Mouse (Mus musculus) limb, embryonic 15.5 days (tissue): ENCODE measurements around the gene Ahcyl2. TPM values are rescaled to one million over a fixed set of nuclear protein-coding genes. Genes with fewer than 3 reads are reported as not detected.

Experiments
- ATAC-seq: fragments of 200-750 bp; cut with Nextera tagmentation; 2 replicates; pipeline ENCODE4 v1.8.0; 2017; ENCODE audit warnings: low read depth, moderate TSS enrichment; ENCODE audit not compliant: insufficient number of reproducible peaks, low FRiP score, low TSS enrichment
- H3K27ac ChIP-seq: fragments of 300-500 bp; sonication (generic); 2 replicates; pipeline ENCODE4 v1.5.1; 2015; ENCODE audit warnings: moderate library complexity, mild to moderate bottlenecking, inconsistent platforms
- H3K27me3 ChIP-seq: fragments of 300-500 bp; sonication (generic); 2 replicates; pipeline ENCODE4 v1.6.1; 2015; ENCODE audit warnings: inconsistent platforms
- H3K36me3 ChIP-seq: fragments of 300-500 bp; sonication (generic); 2 replicates; pipeline ENCODE4 v1.6.1; 2015; ENCODE audit warnings: inconsistent platforms
- H3K4me1 ChIP-seq: fragments of 300-500 bp; sonication (generic); 2 replicates; pipeline ENCODE4 v1.6.1; 2015; ENCODE audit warnings: inconsistent platforms
- H3K4me2 ChIP-seq: fragments of 300-500 bp; sonication (generic); 2 replicates; pipeline ENCODE4 v1.6.1; 2015; ENCODE audit warnings: mild to moderate bottlenecking, inconsistent platforms
- H3K4me3 ChIP-seq: fragments of 300-500 bp; sonication (generic); 2 replicates; pipeline ENCODE4 v1.5.1; 2015; ENCODE audit warnings: mild to moderate bottlenecking, inconsistent platforms
- H3K9ac ChIP-seq: fragments of 300-500 bp; sonication (generic); 2 replicates; pipeline ENCODE4 v1.6.1; 2015; ENCODE audit warnings: inconsistent platforms
- H3K9me3 ChIP-seq: fragments of 300-500 bp; sonication (generic); 2 replicates; pipeline ENCODE4 v1.6.1; 2016; ENCODE audit warnings: inconsistent platforms
- WGBS: fragments of 180-500 bp; shearing (Covaris S2); methylation state at CpG from one replicate; pipeline ENCODE4 v1.1.7; 2015; 5-methylcytosine and 5-hydroxymethylcytosine counted together
- polyA plus RNA-seq: library from polyadenylated mRNA; unstranded; fragments of >200 nt; fragmentation: Nextera tagmentation; extraction: Ambion mirVana; gene quantifications from 2 replicates; pipeline ENCODE4 v1.2.1, GENCODE M21; 2015

The Ahcyl2 gene
- polyA plus RNA-seq, 1 experiment from 2014 or later = 13.4 TPM

- ATAC-seq = no peak
- H3K4me1 ChIP-seq = no peaks in the 10 kb centered on the region
- WGBS = 82% methylated on average over 3 of the region's 3 CpGs
- H3K27ac ChIP-seq = no peak overlapping the region
- H3K9me3 ChIP-seq = no peaks in the 10 kb centered on the region
- H3K4me3 ChIP-seq = no peak overlapping the region
- no peaks in the 10 kb centered on the region for H3K27me3 ChIP-seq
- 0 out of 2 replicates have a peak, but pooled peaks cover 3% of the 10 kb centered on the region for H3K36me3 ChIP-seq
- H3K9ac ChIP-seq = no peak overlapping the region
- no peak overlapping the region for H3K4me2 ChIP-seq
Measured at GRCm38 (mm10) chr6:29820926-29821325, 53.1 kb downstream of the Ahcyl2 start.

GRCm38 (mm10) chr6:29821770-29822169 is 54.0 kb downstream of the Ahcyl2 start:
- H3K27me3 ChIP-seq = no peaks in the 10 kb centered on the region
- H3K27ac ChIP-seq = no peak overlapping the region
- no peak overlapping the region for H3K4me3 ChIP-seq
- 0 out of 2 replicates have a peak, but pooled peaks cover 3% of the 10 kb centered on the region for H3K36me3 ChIP-seq
- H3K4me1 ChIP-seq = no peaks in the 10 kb centered on the region
- H3K9ac ChIP-seq = no peak overlapping the region
- no peaks in the 10 kb centered on the region for H3K9me3 ChIP-seq
- no peak overlapping the region for H3K4me2 ChIP-seq
- no peak for ATAC-seq
- 53% methylated on average over 1 of the region's 1 CpGs for WGBS

DNA sequence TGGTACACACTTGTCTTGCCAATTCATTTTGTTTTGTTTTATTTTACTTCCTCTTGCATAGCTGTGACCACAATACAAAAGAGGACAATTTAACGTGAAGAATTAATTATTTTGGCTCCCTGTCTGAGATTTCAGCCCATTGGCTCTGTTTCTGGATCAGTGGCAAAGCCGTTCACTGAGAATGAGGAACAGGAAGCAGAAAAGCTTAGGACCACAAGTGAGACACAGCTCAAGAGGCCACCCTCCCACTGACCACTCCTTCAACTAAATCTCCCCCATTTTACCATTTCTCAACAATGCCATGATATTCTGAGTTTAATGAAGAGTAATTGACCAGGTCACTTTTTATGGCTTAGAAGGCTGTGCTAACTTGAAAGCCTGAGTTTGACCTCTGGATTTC is 57.5 kb downstream of the Ahcyl2 start:
- Histone ChIP-seq H3K27ac (no peak overlapping the region), H3K27me3 (no peaks in the 10 kb centered on the region), H3K4me3 (no peak overlapping the region), H3K4me1 (no peaks in the 10 kb centered on the region), H3K9me3 (no peaks in the 10 kb centered on the region), H3K9ac (no peak overlapping the region), H3K36me3 (0 out of 2 replicates have a peak, but pooled peaks cover 3% of the 10 kb centered on the region), H3K4me2 (no peak overlapping the region)
- 55% methylated on average over 2 of the region's 2 CpGs for WGBS
- no peak for ATAC-seq

GRCm38 (mm10) chr6:29827291-29828242 is 59.8 kb downstream of the Ahcyl2 start:
- 71% methylated on average over 5 of the region's 5 CpGs for WGBS
- H3K4me3 ChIP-seq = no peak overlapping the region
- H3K27ac ChIP-seq = no peak overlapping the region
- H3K4me1 ChIP-seq = no peaks in the 10 kb centered on the region
- ATAC-seq = no peak
- H3K9ac ChIP-seq = no peak overlapping the region
- no peaks in the 10 kb centered on the region for H3K27me3 ChIP-seq
- H3K36me3 ChIP-seq = no peaks in the 10 kb centered on the region
- H3K4me2 ChIP-seq = no peak overlapping the region
- no peaks in the 10 kb centered on the region for H3K9me3 ChIP-seq

DNA sequence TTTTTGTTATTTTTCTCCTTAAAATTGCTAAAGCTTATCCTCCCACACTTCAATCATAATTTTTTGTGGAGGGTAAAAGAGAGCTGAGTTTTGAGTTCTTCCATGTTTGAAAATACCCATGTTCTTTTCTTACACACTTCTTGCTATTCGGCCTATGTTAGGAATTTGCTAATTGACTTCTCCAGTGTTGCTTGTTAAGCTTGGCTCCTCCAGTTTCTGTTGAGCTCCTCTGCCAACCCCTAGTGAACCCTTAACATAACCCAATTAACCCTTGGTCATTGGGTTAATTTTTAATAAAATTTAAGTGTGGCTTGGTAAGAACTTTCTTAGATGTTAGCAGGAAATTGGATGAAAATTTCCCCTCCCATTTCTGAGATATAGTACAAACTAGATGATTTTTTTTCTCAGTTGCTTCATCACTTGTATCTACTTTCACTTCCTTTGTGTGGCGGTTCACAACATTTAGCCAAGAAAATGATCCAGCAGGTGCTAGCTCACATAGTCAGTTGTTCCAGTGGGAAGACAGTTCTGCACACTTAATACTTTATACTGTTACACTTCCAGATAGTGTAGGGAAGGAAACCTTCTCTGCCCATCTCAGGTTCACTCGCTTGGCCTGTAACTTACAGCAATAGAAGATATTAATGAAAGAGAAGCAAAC is 60.9 kb downstream of the Ahcyl2 start:
- 70% methylated on average over 3 of the region's 3 CpGs for WGBS
- no peak overlapping the region for H3K9ac ChIP-seq
- no peak overlapping the region for H3K4me3 ChIP-seq
- H3K4me1 ChIP-seq = no peaks in the 10 kb centered on the region
- H3K36me3 ChIP-seq = no peaks in the 10 kb centered on the region
- H3K27ac ChIP-seq = no peak overlapping the region
- H3K4me2 ChIP-seq = no peak overlapping the region
- H3K27me3 ChIP-seq = no peaks in the 10 kb centered on the region
- no peak for ATAC-seq
- no peaks in the 10 kb centered on the region for H3K9me3 ChIP-seq

DNA sequence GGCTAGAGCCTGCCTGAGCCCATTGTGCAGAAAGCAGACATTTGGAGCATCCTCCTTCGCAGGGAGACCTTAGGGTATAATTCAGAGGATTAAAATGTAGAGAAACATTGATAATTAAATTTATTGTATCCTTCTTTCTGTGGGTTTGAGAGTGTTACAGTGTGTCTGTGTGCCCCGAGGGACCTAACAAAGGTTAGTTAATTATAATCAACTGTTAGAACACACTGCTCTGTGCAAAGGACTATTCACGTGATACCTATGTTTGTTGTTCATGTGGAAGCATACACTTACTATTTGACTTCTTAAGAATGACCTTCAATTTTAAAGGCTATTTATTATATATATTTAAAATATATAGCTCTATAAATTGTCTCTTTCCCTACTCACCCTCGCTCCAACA is 64.5 kb downstream of the Ahcyl2 start:
- Histone ChIP-seq H3K4me2 (no peak overlapping the region), H3K4me1 (no peaks in the 10 kb centered on the region), H3K36me3 (peaks cover 2% of the 10 kb centered on the region; the same call in 1 of the 2 replicates), H3K27ac (no peak overlapping the region), H3K9me3 (no peaks in the 10 kb centered on the region), H3K4me3 (no peak overlapping the region), H3K27me3 (no peaks in the 10 kb centered on the region), H3K9ac (no peak overlapping the region)
- 67% methylated on average over 4 of the region's 4 CpGs for WGBS
- no peak for ATAC-seq

DNA sequence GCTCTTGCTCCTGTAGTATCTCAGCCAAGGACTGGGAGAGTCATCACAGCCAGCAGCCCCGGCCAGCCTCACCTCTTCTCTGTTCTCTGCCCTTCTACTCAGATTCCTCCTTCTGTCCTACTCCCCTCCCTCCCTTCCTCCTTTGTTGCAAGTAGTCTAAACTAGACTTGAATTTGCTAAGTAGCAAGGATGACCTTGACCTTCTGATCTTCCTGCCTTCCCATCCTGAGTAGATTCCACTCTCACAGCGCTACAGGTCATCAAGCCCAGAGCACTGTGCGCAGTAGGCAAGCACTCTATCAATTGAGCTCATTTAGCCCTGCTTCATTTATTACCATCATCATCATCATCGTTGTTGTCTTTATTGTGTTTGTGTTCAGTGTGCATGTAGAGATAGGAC is 65.3 kb downstream of the Ahcyl2 start:
- no peaks in the 10 kb centered on the region for H3K9me3 ChIP-seq
- H3K27me3 ChIP-seq = no peaks in the 10 kb centered on the region
- H3K4me3 ChIP-seq = no peak overlapping the region
- no peak for ATAC-seq
- H3K9ac ChIP-seq = no peak overlapping the region
- H3K36me3 ChIP-seq = peaks cover 2% of the 10 kb centered on the region; the same call in 1 of the 2 replicates
- H3K4me2 ChIP-seq = no peak overlapping the region
- no peaks in the 10 kb centered on the region for H3K4me1 ChIP-seq
- H3K27ac ChIP-seq = no peak overlapping the region
- WGBS = 77% methylated on average over 4 of the region's 4 CpGs

- Histone ChIP-seq H3K4me3 (no peak overlapping the region), H3K4me1 (no peaks in the 10 kb centered on the region), H3K27ac (no peak overlapping the region), H3K9me3 (no peaks in the 10 kb centered on the region), H3K4me2 (no peak overlapping the region), H3K27me3 (no peaks in the 10 kb centered on the region), H3K36me3 (peaks cover 2% of the 10 kb centered on the region; the same call in 1 of the 2 replicates), H3K9ac (no peak overlapping the region)
- 58% methylated on average over 4 of the region's 4 CpGs for WGBS
- no peak for ATAC-seq
Measured at GRCm38 (mm10) chr6:29833568-29834255, 65.9 kb downstream of the Ahcyl2 start.

DNA sequence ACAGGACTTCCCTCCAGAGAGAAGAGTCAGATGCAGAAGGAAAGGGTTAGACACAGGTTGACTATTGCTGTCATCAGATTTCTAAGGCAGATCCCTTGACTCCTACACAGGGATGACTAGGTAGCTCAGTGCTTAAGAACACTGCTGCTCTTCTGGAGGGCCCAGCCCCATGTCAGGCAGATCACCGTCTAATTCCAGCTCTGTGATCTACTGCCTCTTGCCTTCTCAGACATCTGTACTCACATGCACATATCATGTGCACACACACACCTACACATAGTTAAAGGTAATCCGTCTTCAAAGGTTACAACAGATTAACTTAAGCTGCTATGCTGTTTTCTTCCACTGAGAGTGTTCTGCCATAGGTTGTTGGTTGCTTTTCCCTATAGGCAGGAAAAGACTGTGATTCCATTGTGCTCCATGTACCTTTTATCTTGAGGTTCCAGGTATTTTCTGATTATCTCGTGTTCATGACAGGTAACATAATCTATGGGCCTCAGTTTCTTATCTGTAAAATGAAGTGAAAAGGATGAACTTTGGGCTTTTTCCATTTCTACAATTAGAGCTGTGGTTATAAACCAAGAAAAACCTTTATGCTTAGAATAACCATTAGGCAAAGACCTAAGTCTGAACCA is 67.8 kb downstream of the Ahcyl2 start:
- Histone ChIP-seq H3K9me3 (no peaks in the 10 kb centered on the region), H3K27ac (no peak overlapping the region), H3K4me1 (no peaks in the 10 kb centered on the region), H3K27me3 (no peaks in the 10 kb centered on the region), H3K4me3 (no peak overlapping the region), H3K4me2 (no peak overlapping the region), H3K36me3 (peaks cover 2% of the 10 kb centered on the region; the same call in 1 of the 2 replicates), H3K9ac (no peak overlapping the region)
- 91% methylated on average over 3 of the region's 3 CpGs for WGBS
- ATAC-seq = no peak

DNA sequence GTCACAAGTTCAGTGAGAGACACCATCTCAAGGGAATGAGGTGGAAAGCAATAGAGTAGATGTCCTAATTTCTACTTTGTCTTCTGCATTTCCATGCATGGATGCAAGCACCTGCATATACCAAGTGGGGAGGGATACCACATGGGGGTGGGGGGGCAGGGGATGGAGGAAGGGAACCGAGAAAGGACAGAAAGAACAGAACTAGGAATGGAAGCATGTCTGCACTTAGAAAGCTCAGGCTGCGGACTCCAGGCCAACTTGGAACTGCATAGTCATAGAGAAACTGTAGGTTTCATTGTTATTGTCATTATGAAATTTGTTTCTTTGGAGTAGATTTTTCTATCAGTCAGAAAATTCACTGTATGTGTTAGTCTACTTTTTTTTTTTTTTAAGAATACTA is 69.8 kb downstream of the Ahcyl2 start:
- 98% methylated on average over 2 of the region's 2 CpGs for WGBS
- Histone ChIP-seq H3K4me3 (no peak overlapping the region), H3K4me2 (no peak overlapping the region), H3K27ac (no peak overlapping the region), H3K9ac (no peak overlapping the region), H3K4me1 (no peaks in the 10 kb centered on the region), H3K27me3 (no peaks in the 10 kb centered on the region), H3K9me3 (no peaks in the 10 kb centered on the region), H3K36me3 (peaks cover 2% of the 10 kb centered on the region; the same call in 1 of the 2 replicates)
- no peak for ATAC-seq

DNA sequence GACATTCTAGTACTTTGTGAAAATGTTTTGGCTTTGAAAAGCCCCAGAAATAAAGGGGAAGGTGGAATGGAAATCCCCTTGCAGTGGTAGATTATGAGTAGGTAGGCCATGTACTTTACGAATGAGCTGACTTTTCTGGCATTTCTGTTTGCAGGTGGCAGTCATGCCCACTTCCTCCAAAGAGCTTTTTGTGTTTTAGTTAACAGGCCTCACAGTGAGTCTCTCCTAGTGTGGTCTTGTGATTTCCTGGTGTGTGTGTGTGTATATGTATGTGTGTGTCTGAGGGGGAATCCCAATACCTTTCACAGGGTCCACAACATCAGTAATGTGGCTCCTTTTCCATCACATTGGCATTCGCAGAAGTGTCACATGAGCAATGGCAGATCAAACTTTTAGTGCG is 70.7 kb downstream of the Ahcyl2 start:
- Histone ChIP-seq H3K27ac (no peak overlapping the region), H3K9me3 (no peaks in the 10 kb centered on the region), H3K9ac (no peak overlapping the region), H3K4me3 (no peak overlapping the region), H3K27me3 (no peaks in the 10 kb centered on the region), H3K36me3 (peaks cover 2% of the 10 kb centered on the region; the same call in 1 of the 2 replicates), H3K4me2 (no peak overlapping the region), H3K4me1 (no peaks in the 10 kb centered on the region)
- no peak for ATAC-seq
- WGBS = 87% methylated on average over 3 of the region's 3 CpGs
